Mouse (Mus musculus) CD4-positive, CD25-positive, alpha-beta regulatory T cell (primary cell): Measurements from ENCODE around the gene Igfbp4. TPM values are rescaled to one million over a fixed set of nuclear protein-coding genes. Genes with fewer than 3 reads are reported as not detected.

Experiments used
- polyA plus RNA-seq: library from polyadenylated mRNA; unstranded; fragments of 100-300 nt; shearing (Covaris generic); gene quantifications from one replicate; pipeline ENCODE4 v1.2.1, GENCODE M21; 2017

Gene Igfbp4
- polyA plus RNA-seq: 335 TPM

DNA sequence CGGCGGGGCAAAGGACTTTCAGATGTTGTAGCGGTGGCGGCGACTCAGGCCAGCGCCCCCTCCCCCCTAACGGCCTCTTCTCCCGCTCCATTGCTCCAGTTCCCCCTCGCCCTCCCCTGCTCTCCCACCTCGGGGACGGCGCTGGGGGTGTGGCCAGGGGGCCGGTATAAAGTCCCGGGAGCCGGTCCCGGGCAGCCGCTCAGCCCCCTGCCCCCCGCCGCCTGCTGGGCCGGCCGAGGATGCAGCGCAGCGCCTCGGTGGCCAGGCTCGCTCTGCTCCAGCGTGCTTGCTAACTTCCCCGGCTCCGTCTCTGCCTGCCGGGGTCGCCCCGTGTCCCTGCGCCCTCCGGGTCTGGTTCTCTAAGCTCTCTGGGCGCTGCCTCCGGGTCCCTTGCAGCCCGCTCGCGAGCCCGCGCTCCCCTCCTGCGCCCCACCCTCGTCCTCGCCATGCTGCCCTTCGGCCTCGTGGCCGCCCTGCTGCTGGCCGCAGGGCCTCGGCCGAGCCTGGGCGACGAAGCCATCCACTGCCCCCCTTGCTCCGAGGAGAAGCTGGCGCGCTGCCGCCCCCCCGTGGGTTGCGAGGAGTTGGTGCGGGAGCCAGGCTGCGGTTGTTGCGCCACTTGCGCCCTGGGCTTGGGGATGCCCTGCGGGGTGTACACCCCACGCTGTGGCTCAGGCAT lies at the start of gene Igfbp4:
Gene Igfbp4 (plus strand): TSS at position 194 of the 679 bp plus-strand sequence.

DNA sequence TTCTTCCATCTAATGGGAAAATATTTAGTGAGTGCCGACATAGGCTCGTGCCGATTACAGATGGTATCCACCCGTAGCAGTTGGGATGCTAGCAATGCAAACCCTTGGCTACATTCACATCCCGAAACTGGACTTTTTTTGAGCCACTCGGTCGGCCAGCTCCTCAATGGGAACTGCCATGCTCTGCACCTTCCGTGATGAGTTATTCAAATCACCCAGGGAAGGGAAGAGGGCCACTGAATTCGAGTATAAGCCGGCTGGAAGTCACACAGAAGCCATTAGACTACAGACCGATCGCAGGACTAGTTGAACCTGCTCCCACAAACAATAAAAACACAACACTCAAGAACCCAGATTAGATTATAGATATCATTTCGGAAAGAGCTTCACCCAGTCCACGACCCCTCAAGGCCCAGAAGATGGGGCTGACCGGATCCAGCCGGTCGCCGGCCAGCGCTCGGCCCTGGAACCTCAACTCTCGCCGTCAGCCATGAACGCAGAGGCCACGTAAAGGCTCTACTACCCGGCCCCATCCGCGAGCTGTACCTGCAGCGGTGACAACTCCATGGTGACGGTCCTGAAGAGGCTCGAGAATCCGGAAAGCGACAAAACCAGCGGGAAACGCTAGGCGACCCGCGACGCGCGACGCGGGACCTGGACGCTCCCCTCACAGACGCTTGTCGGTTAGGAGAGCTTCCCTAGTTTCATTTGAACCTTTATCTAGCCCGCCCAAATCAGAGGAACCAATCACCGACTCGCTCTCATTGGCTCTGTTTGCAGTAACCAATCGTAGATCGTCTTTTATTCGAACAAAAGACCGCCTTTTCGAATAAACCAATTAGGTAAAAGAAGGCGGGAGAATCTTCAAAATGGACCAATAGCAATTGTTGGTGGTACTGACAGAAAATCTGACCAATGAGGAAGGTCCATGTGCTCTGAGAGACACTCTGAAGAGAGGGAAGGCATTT lies 17.3 kb upstream of the Igfbp4 start, which contains the start of gene Top2a:
Gene Top2a (minus strand): TSS at position 690 of the 968 bp plus-strand sequence.

DNA sequence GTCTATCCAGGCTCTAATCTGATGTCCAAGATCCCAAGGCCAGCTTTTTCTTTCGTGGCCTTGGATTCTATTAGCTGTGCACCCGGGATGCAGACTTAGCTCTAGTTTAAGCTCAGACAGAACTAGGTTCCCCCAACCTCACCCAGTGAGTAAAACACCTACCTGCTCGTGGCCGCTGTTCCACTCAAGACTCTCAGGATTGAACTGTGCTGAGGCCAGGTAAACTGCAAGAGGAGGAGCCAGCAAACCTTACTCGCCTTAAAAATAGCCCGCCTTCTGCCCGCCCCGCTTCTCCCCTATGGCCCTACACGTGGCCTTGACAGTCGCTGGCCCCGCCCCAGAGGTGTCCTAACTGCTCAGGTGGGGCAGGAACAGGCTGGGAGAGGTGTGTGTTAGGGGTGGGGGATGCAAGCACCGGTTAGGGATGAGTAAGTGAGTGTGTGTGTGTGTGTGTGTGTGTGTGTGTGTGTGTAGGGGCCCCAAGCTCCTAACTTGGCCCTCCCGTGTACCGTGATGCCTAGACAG lies 48.1 kb downstream of the Igfbp4 start, which contains the start of gene Tns4:
Gene Tns4 (minus strand): TSS at position 230 of the 525 bp plus-strand sequence.

Other genes with a start within 250 kb of the Igfbp4 start
- 22.0 TPM for gene Msl1, start 245.7 kb upstream of the Igfbp4 start, polyA plus RNA-seq
- 88.8 TPM for gene Casc3, start 236.3 kb upstream of the Igfbp4 start, polyA plus RNA-seq
- gene Rapgefl1, start 204.5 kb upstream of the Igfbp4 start, polyA plus RNA-seq: 0.38 TPM
- gene Wipf2, start 177.6 kb upstream of the Igfbp4 start, polyA plus RNA-seq: 3.2 TPM
- gene Cdc6, start 133.4 kb upstream of the Igfbp4 start, polyA plus RNA-seq: 2.5 TPM
- 68.8 TPM for gene Rara, start 113.4 kb upstream of the Igfbp4 start, polyA plus RNA-seq
- 0.43 TPM for gene Gjd3, start 58.2 kb upstream of the Igfbp4 start, polyA plus RNA-seq
- 13.5 TPM for gene Top2a, start 17.1 kb upstream of the Igfbp4 start, polyA plus RNA-seq
- gene Tns4, start 48.1 kb downstream of the Igfbp4 start, polyA plus RNA-seq: 0.20 TPM
- gene Ccr7, start 113.8 kb downstream of the Igfbp4 start, polyA plus RNA-seq: 575 TPM
- gene Smarce1, start 189.8 kb downstream of the Igfbp4 start, polyA plus RNA-seq: 226 TPM
- 1.5 TPM for gene Krt222, start 202.8 kb downstream of the Igfbp4 start, polyA plus RNA-seq
- not detected for gene Krt24, start 244.0 kb downstream of the Igfbp4 start, polyA plus RNA-seq